Mouse (Mus musculus) stomach, embryonic 16.5 days (tissue): ENCODE results near the gene Ube2d3. TPM values are rescaled to one million over a fixed set of nuclear protein-coding genes. Genes with fewer than 3 reads are reported as not detected.
"Not testable (repeated sequence)": the region's sequence is repeated elsewhere in the genome, so short reads cannot be mapped to it uniquely, and the experiment has no call there.

Experiments
- ATAC-seq: fragments of 200-750 bp; cut with Nextera tagmentation; 2 replicates; pipeline ENCODE4 v1.8.0; 2017; ENCODE audit warnings: moderate number of reproducible peaks, moderate TSS enrichment; ENCODE audit not compliant: insufficient read depth, low FRiP score
- H3K27ac ChIP-seq: fragments of 300-500 bp; sonication (generic); 2 replicates; pipeline ENCODE4 v1.5.1; 2014; ENCODE audit warnings: low read length
- H3K27me3 ChIP-seq: fragments of 300-500 bp; sonication (generic); 2 replicates; pipeline ENCODE4 v1.6.1; 2014; ENCODE audit warnings: low read length, control low read depth, mixed read lengths; ENCODE audit not compliant: control insufficient read depth, insufficient read depth
- H3K36me3 ChIP-seq: fragments of 300-500 bp; sonication (generic); 2 replicates; pipeline ENCODE4 v1.6.1; 2014; ENCODE audit warnings: low read length; ENCODE audit not compliant: control insufficient read depth, insufficient read depth
- H3K4me1 ChIP-seq: fragments of 300-500 bp; sonication (generic); 2 replicates; pipeline ENCODE4 v1.6.1; 2014; ENCODE audit warnings: low read length, control low read depth, mixed read lengths; ENCODE audit not compliant: control insufficient read depth, insufficient read depth
- H3K4me2 ChIP-seq: fragments of 300-500 bp; sonication (generic); 2 replicates; pipeline ENCODE4 v1.6.1; 2014; ENCODE audit warnings: low read depth, low read length, mixed read lengths
- H3K4me3 ChIP-seq: fragments of 300-500 bp; sonication (generic); replicated peaks from 2 replicates; pipeline ENCODE4 v1.5.1; 2014; ENCODE audit warnings: mild to moderate bottlenecking, low read length
- H3K9ac ChIP-seq: fragments of 300-500 bp; sonication (generic); 2 replicates; pipeline ENCODE4 v1.6.1; 2014; ENCODE audit warnings: low read length
- H3K9me3 ChIP-seq: fragments of 300-500 bp; sonication (generic); replicated peaks from 2 replicates; pipeline ENCODE4 v1.6.1; 2016; ENCODE audit warnings: low read length, control low read depth; ENCODE audit not compliant: control insufficient read depth
- WGBS: fragments of 180-500 bp; shearing (Covaris S2); extraction: QIAGEN DNeasy Blood & Tissue Kit; methylation state at CpG from one replicate; pipeline ENCODE4 v1.1.7; 2014; 5-methylcytosine and 5-hydroxymethylcytosine counted together
- polyA plus RNA-seq: library from polyadenylated mRNA; unstranded; fragments of >200 nt; fragmentation: Nextera tagmentation; extraction: Ambion mirVana; gene quantifications from 2 replicates; pipeline ENCODE4 v1.2.1, GENCODE M21; 2015

Gene Ube2d3
- polyA plus RNA-seq, 1 experiment from 2014 or later = 465 TPM

DNA sequence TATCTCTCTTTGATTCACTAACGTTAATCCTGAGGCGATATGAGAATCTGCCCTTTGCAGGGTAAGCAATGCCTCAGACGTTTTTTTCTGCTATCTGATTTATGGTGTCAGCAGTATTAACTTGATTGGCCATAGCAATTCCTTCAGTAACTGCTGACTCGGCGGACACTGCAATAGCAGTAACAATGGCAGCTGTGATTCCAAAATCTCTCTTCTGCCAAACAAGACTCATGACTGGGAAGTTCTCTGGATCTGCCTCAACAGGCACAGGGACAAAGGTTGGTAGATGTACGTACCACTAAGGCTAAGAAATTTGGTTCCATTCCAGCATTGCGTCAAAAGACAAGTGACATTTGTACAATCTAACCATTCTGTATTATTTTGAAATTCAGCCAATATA lies 55.4 kb downstream of the Ube2d3 start:
- not testable (repeated sequence) for H3K9me3 ChIP-seq, H3K9ac ChIP-seq, H3K4me3 ChIP-seq, H3K4me1 ChIP-seq, H3K4me2 ChIP-seq, H3K27me3 ChIP-seq, H3K36me3 ChIP-seq, ATAC-seq, H3K27ac ChIP-seq
- WGBS = 68% methylated on average over 7 of the region's 7 CpGs

DNA sequence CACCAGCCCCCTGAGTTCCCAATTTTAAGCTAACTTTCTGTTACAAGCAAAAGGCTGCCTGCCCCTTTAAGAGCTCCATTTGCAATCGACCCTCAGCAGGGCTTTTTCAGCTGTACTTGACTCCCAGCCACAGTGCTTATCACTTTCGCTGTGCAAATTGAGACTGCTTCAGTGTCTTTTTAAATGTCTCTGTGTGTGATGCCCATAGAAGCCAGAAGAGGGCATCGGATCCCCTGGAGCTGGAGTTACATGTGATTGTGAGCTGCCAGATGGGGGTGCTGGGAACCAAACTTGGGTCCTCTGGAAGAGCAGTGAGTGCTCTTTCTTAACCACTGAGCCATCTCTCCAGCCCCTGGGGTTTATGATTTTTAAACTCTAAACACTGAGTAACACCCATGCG lies 60.0 kb downstream of the Ube2d3 start:
- not testable (repeated sequence) for H3K4me3 ChIP-seq, ATAC-seq, H3K36me3 ChIP-seq, H3K27me3 ChIP-seq, H3K9ac ChIP-seq, H3K9me3 ChIP-seq, H3K27ac ChIP-seq, H3K4me1 ChIP-seq, H3K4me2 ChIP-seq
- WGBS = 83% methylated on average over 4 of the region's 4 CpGs

DNA sequence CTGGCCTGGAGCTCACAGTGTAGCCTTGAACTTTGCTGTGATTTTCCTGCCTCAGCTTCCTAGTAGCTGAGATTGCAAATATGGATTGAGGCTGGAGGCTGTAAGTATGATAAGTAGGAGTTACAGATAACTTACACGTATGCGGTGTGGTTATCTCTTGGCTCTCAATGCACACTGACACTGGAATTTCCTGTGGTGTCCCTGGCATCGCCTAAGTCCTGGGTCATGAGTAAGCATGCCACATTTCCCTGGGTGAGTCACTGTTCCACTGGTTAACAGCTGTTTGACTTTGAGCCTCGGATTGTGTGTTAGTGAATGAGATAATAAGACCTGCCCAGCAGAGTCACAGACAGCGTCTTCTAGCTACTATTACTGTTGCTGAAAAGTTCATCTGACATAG lies 60.9 kb downstream of the Ube2d3 start:
- Histone ChIP-seq H3K4me2 (no peak overlapping the region), H3K9me3 (no peaks in the 10 kb centered on the region), H3K36me3 (no peaks in the 10 kb centered on the region), H3K27me3 (no peaks in the 10 kb centered on the region), H3K27ac (no peak overlapping the region), H3K9ac (no peak overlapping the region), H3K4me1 (no peaks in the 10 kb centered on the region), H3K4me3 (no peak overlapping the region)
- WGBS = 60% methylated on average over 5 of the region's 5 CpGs
- 0 out of 2 replicates have a peak, but pooled peaks have one; percentile 47 for ATAC-seq

DNA sequence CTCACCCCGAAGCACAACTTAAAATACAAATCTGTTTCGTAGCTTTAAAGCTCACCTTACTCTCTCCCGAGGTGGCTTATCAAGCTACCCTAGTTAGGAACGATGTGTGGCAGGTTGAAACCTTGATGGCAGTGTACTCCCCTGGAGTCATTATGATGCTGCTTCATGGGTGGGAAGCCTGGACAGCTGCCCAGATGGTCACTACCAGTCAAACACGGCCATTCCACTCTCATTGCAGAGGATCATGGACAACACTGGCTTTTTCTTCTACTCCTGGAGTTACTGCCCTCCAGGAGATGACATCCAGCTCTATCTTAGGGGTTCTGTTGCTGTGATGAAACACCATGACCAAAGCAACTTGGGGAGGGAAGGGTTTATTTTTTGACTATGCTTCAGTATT lies 65.2 kb downstream of the Ube2d3 start:
- H3K4me3 ChIP-seq = no peak overlapping the region
- ATAC-seq = no peak
- 0 out of 2 replicates have a peak overlapping the region, but pooled peaks have one; percentile 0 for H3K27ac ChIP-seq
- H3K4me1 ChIP-seq = peaks cover 5% of the 10 kb centered on the region; the same call in 1 of the 2 replicates
- H3K9ac ChIP-seq = no peak overlapping the region
- no peak overlapping the region for H3K4me2 ChIP-seq
- no peaks in the 10 kb centered on the region for H3K27me3 ChIP-seq
- 77% methylated on average over 5 of the region's 5 CpGs for WGBS
- no peaks in the 10 kb centered on the region for H3K36me3 ChIP-seq
- no peaks in the 10 kb centered on the region for H3K9me3 ChIP-seq

DNA sequence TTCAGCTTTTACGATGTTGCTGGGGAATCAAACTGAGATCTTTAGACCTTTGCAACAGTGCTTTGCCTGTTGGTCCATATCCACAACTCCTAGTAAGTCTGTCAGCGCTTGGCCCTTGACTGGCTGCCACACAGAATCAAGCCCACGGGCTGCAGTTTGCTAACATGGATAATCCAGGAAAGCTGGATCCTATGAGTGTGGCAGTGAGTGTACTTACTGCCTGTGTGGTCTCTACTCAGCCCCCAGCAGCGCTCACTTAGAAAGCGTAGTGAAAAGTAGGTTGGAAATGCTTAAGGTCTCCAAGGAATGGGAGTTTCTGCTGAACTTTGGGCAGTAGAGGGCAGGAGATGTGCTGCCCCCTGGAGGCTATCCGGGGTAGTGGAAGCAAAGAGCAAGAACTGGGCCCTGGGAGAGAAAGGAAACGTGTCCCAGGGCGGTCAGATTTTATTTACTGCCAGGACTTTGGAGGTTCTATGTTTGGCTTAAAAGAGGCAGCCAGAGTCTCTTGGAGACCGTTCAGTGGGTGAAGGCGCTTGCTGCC lies 67.5 kb downstream of the Ube2d3 start:
- Histone ChIP-seq H3K9ac (no peak overlapping the region), H3K4me2 (no peak overlapping the region), H3K9me3 (no peaks in the 10 kb centered on the region), H3K27me3 (no peaks in the 10 kb centered on the region), H3K27ac (no peak overlapping the region), H3K36me3 (no peaks in the 10 kb centered on the region), H3K4me3 (no peak overlapping the region), H3K4me1 (peaks cover 5% of the 10 kb centered on the region; the same call in 1 of the 2 replicates)
- WGBS = 65% methylated on average over 10 of the region's 10 CpGs
- no peak for ATAC-seq

DNA sequence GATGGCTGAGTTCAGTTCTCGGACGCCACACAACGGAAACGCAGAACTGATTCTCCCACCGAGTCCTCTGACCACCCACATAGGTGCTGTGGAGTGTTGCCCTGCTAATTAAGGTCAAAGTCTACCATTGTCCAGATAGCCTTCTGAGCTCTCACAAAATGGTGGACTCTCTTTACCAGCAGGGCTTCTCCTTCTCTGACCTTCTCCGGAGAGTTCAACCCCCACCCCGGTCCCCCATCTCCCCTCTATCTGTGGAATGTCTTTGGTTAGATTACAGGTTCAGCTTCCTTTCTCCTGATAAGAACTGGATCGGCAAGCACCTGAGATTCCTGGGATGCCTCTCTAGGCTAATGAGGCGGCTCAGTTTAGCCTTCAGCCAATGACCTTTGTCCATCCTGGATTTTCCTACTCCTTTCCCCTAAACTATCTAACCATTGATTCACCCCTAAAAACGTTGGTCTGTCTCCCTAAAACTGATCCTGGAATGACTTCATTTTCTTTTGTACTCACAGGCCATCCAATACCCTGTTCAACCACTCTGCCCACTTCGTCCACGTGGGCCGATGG lies 68.0 kb downstream of the Ube2d3 start:
- no peak for ATAC-seq
- Histone ChIP-seq H3K9ac (no peak overlapping the region), H3K27ac (no peak overlapping the region), H3K36me3 (no peaks in the 10 kb centered on the region), H3K9me3 (no peaks in the 10 kb centered on the region), H3K4me2 (no peak overlapping the region), H3K27me3 (no peaks in the 10 kb centered on the region), H3K4me3 (no peak overlapping the region), H3K4me1 (peaks cover 5% of the 10 kb centered on the region; the same call in 1 of the 2 replicates)
- 73% methylated on average over 13 of the region's 13 CpGs for WGBS

DNA sequence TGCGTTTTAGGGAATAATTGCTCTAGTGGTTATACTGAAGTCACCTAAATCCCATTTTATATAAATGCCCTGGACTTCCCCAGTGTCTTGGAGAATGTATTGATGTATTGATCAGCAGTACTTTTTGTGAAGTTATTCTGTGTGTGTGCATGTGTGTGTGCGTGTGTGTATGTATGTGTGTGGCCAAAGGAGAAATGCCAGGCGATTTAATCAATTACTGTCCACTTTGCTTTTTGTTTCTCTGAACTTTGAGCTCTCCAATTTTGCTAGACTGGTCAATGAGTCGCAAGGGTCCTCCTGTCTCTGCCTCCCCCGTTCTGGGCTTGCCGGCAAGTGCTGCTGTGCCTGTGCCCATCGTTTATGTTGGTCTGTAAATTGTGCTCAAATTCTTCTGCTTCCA lies 69.6 kb downstream of the Ube2d3 start:
- WGBS = 82% methylated on average over 7 of the region's 7 CpGs
- peaks cover 5% of the 10 kb centered on the region; the same call in 1 of the 2 replicates for H3K4me1 ChIP-seq
- H3K9ac ChIP-seq = no peak overlapping the region
- no peak overlapping the region for H3K27ac ChIP-seq
- H3K4me2 ChIP-seq = no peak overlapping the region
- no peaks in the 10 kb centered on the region for H3K27me3 ChIP-seq
- no peak overlapping the region for H3K4me3 ChIP-seq
- H3K9me3 ChIP-seq = no peaks in the 10 kb centered on the region
- ATAC-seq = no peak
- H3K36me3 ChIP-seq = no peaks in the 10 kb centered on the region

DNA sequence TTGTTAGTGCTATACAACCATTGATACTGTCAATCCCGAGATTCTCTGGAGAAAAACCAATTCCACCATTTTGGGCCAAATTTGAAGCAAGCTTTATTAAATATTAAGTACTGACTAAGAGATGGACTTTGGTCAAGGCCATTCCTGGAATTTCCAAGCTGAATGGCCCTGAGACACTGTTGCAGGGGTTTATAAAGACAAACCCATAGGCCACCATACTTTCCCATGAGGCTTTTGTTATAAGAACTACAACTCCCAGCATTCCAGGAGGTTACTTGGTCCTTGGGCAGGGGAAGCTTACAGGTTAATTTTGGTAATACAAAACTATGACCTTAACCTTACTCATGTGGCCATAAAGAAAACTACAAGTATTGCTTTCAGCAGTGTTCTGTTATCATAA lies 70.2 kb downstream of the Ube2d3 start:
- H3K4me1 ChIP-seq = peaks cover 5% of the 10 kb centered on the region; the same call in 1 of the 2 replicates
- no peak overlapping the region for H3K4me3 ChIP-seq
- no peaks in the 10 kb centered on the region for H3K9me3 ChIP-seq
- no peaks in the 10 kb centered on the region for H3K36me3 ChIP-seq
- WGBS = 91% methylated on average over 1 of the region's 1 CpGs
- no peak overlapping the region for H3K27ac ChIP-seq
- no peak overlapping the region for H3K4me2 ChIP-seq
- H3K9ac ChIP-seq = no peak overlapping the region
- no peaks in the 10 kb centered on the region for H3K27me3 ChIP-seq
- ATAC-seq = no peak

DNA sequence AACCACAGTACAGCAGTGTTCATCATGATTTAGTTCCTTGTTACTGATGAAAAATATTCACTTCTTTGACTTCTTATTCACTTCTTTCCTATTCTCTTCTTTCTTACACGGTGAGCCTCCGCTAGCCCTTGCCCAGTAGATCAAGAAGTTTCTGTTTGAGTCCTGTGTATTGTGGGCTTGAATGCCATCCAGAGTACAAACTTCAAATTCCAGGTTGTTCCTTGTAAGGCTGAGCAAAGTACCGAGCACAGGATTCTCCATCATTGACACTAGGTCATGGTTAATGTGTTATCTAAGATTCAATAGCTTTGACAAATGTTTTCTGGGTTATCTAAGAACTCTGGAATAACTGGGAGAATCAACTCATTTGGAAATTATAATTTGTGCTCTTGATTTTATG lies 72.4 kb downstream of the Ube2d3 start:
- H3K27me3 ChIP-seq = no peaks in the 10 kb centered on the region
- no peak for ATAC-seq
- H3K9me3 ChIP-seq = no peaks in the 10 kb centered on the region
- H3K27ac ChIP-seq = no peak overlapping the region
- H3K4me3 ChIP-seq = no peak overlapping the region
- no peak overlapping the region for H3K4me2 ChIP-seq
- H3K36me3 ChIP-seq = no peaks in the 10 kb centered on the region
- 87% methylated on average over 3 of the region's 3 CpGs for WGBS
- H3K9ac ChIP-seq = no peak overlapping the region
- H3K4me1 ChIP-seq = peaks cover 4% of the 10 kb centered on the region; the same call in 1 of the 2 replicates
